Mouse (Mus musculus) heart, embryonic 11.5 days (tissue): Measurements from ENCODE around the gene Cxcr4. TPM values are rescaled to one million over a fixed set of nuclear protein-coding genes. Genes with fewer than 3 reads are reported as not detected.

Source experiments
- ATAC-seq: fragments of 200-750 bp; cut with Nextera tagmentation; replicated peaks from 2 replicates; pipeline ENCODE4 v1.8.0; 2017; ENCODE audit warnings: moderate library complexity; ENCODE audit not compliant: insufficient number of reproducible peaks, low FRiP score, low TSS enrichment
- H3K27ac ChIP-seq: fragments of 300-500 bp; sonication (generic); 2 replicates; pipeline ENCODE4 v1.5.1; 2014; ENCODE audit warnings: mild to moderate bottlenecking, low read depth, low read length
- H3K27me3 ChIP-seq: fragments of 300-500 bp; sonication (generic); 2 replicates; pipeline ENCODE4 v1.6.1; 2014; ENCODE audit warnings: mild to moderate bottlenecking, low read length, mixed read lengths; ENCODE audit not compliant: control insufficient read depth, insufficient read depth
- H3K36me3 ChIP-seq: fragments of 300-500 bp; sonication (generic); 2 replicates; pipeline ENCODE4 v1.6.1; 2014; ENCODE audit warnings: mild to moderate bottlenecking, low read length, moderate library complexity, mixed read lengths; ENCODE audit not compliant: control insufficient read depth, insufficient read depth
- H3K4me1 ChIP-seq: fragments of 300-500 bp; sonication (generic); 2 replicates; pipeline ENCODE4 v1.6.1; 2014; ENCODE audit warnings: low read length; ENCODE audit not compliant: control insufficient read depth, insufficient read depth
- H3K4me2 ChIP-seq: fragments of 300-500 bp; sonication (generic); 2 replicates; pipeline ENCODE4 v1.6.1; 2014; ENCODE audit warnings: mild to moderate bottlenecking, moderate library complexity
- H3K4me3 ChIP-seq: fragments of 300-500 bp; sonication (generic); 2 replicates; pipeline ENCODE4 v1.5.1; 2014; ENCODE audit warnings: low read depth, low read length
- H3K9ac ChIP-seq: fragments of 300-500 bp; sonication (generic); 2 replicates; pipeline ENCODE4 v1.6.1; 2014; ENCODE audit warnings: mild to moderate bottlenecking, low read depth, low read length, moderate library complexity
- H3K9me3 ChIP-seq: fragments of 300-500 bp; sonication (generic); replicated peaks from 2 replicates; pipeline ENCODE4 v1.6.1; 2016; ENCODE audit warnings: low read length; ENCODE audit not compliant: control insufficient read depth
- WGBS: fragments of 180-500 bp; shearing (Covaris S2); extraction: QIAGEN DNeasy Blood & Tissue Kit; methylation state at CpG from one replicate; pipeline ENCODE4 v1.1.7; 2014; ENCODE audit not compliant: insufficient replicate concordance; 5-methylcytosine and 5-hydroxymethylcytosine counted together
- polyA plus RNA-seq: library from polyadenylated mRNA; unstranded; fragments of >200 nt; fragmentation: Nextera tagmentation; extraction: Ambion mirVana; gene quantifications from 2 replicates; pipeline ENCODE4 v1.2.1, GENCODE M21; 2014

The Cxcr4 gene
- polyA plus RNA-seq = 1.1 and 1.9 TPM in 2 replicates

- peak within 1 kb of the TSS; percentile 65 for H3K4me3 ChIP-seq
- H3K9me3 ChIP-seq = no peaks in the 10 kb centered on the region
- peak within 1 kb of the TSS; percentile 48; the same call in 1 of the 2 replicates for H3K9ac ChIP-seq
- peaks cover 40% of the 10 kb centered on the region for H3K27me3 ChIP-seq
- no peak within 1 kb of the TSS for H3K27ac ChIP-seq
- peak; percentile 73; the same call in 1 of the 2 replicates for ATAC-seq
- H3K36me3 ChIP-seq = no peaks in the 10 kb centered on the region
- WGBS = under 1% methylated on average over 27 of the region's 27 CpGs
- H3K4me2 ChIP-seq = peak within 1 kb of the TSS; percentile 96
- H3K4me1 ChIP-seq = peaks cover 11% of the 10 kb centered on the region
Measured at GRCm38 (mm10) chr1:128592211-128592741, at the start of gene Cxcr4. Gene Cxcr4 (minus strand): TSS chr1:128592293.

- peaks cover 12% of the 10 kb centered on the region for H3K4me1 ChIP-seq
- no peak overlapping the region for H3K4me3 ChIP-seq
- no peak for ATAC-seq
- H3K36me3 ChIP-seq = no peaks in the 10 kb centered on the region
- no peak overlapping the region for H3K9ac ChIP-seq
- 23% methylated on average over 4 of the region's 4 CpGs for WGBS
- H3K27ac ChIP-seq = no peak overlapping the region
- H3K9me3 ChIP-seq = no peaks in the 10 kb centered on the region
- no peaks in the 10 kb centered on the region for H3K27me3 ChIP-seq
- H3K4me2 ChIP-seq = no peak overlapping the region
Measured at GRCm38 (mm10) chr1:128639707-128640107, 47.6 kb upstream of the Cxcr4 start.

GRCm38 (mm10) chr1:128637230-128637740 is 45.2 kb upstream of the Cxcr4 start:
- 85% methylated on average over 7 of the region's 7 CpGs for WGBS
- Histone ChIP-seq H3K9ac (no peak overlapping the region), H3K4me2 (no peak overlapping the region), H3K9me3 (no peaks in the 10 kb centered on the region), H3K36me3 (no peaks in the 10 kb centered on the region), H3K4me3 (no peak overlapping the region), H3K4me1 (no peaks in the 10 kb centered on the region), H3K27me3 (no peaks in the 10 kb centered on the region), H3K27ac (no peak overlapping the region)
- ATAC-seq = no peak

GRCm38 (mm10) chr1:128636258-128637229 is 44.5 kb upstream of the Cxcr4 start:
- no peak overlapping the region for H3K4me2 ChIP-seq
- no peaks in the 10 kb centered on the region for H3K27me3 ChIP-seq
- no peaks in the 10 kb centered on the region for H3K36me3 ChIP-seq
- H3K4me1 ChIP-seq = no peaks in the 10 kb centered on the region
- H3K9me3 ChIP-seq = no peaks in the 10 kb centered on the region
- H3K9ac ChIP-seq = no peak overlapping the region
- WGBS = 81% methylated on average over 10 of the region's 10 CpGs
- ATAC-seq = no peak
- H3K4me3 ChIP-seq = no peak overlapping the region
- H3K27ac ChIP-seq = no peak overlapping the region

GRCm38 (mm10) chr1:128633711-128634379 is 41.8 kb upstream of the Cxcr4 start:
- no peak for ATAC-seq
- Histone ChIP-seq H3K4me1 (no peaks in the 10 kb centered on the region), H3K9ac (no peak overlapping the region), H3K9me3 (no peaks in the 10 kb centered on the region), H3K4me3 (no peak overlapping the region), H3K36me3 (no peaks in the 10 kb centered on the region), H3K27ac (no peak overlapping the region), H3K4me2 (no peak overlapping the region), H3K27me3 (no peaks in the 10 kb centered on the region)
- 79% methylated on average over 6 of the region's 6 CpGs for WGBS

- Histone ChIP-seq H3K27ac (no peak overlapping the region), H3K4me1 (no peaks in the 10 kb centered on the region), H3K4me2 (no peak overlapping the region), H3K4me3 (no peak overlapping the region), H3K9ac (no peak overlapping the region), H3K9me3 (no peaks in the 10 kb centered on the region), H3K27me3 (no peaks in the 10 kb centered on the region), H3K36me3 (no peaks in the 10 kb centered on the region)
- 66% methylated on average over 6 of the region's 6 CpGs for WGBS
- ATAC-seq = no peak
Measured at GRCm38 (mm10) chr1:128632522-128632921, 40.4 kb upstream of the Cxcr4 start.

- no peaks in the 10 kb centered on the region for H3K27me3 ChIP-seq
- no peak for ATAC-seq
- H3K27ac ChIP-seq = no peak overlapping the region
- WGBS = 71% methylated on average over 9 of the region's 9 CpGs
- no peaks in the 10 kb centered on the region for H3K9me3 ChIP-seq
- no peaks in the 10 kb centered on the region for H3K36me3 ChIP-seq
- no peak overlapping the region for H3K4me2 ChIP-seq
- H3K9ac ChIP-seq = no peak overlapping the region
- no peak overlapping the region for H3K4me3 ChIP-seq
- H3K4me1 ChIP-seq = no peaks in the 10 kb centered on the region
Measured at GRCm38 (mm10) chr1:128626144-128626678, 34.1 kb upstream of the Cxcr4 start.

GRCm38 (mm10) chr1:128623594-128623887 is 31.4 kb upstream of the Cxcr4 start:
- no peaks in the 10 kb centered on the region for H3K4me1 ChIP-seq
- no peak overlapping the region for H3K9ac ChIP-seq
- H3K4me2 ChIP-seq = no peak overlapping the region
- H3K27me3 ChIP-seq = no peaks in the 10 kb centered on the region
- no peaks in the 10 kb centered on the region for H3K9me3 ChIP-seq
- 66% methylated on average over 4 of the region's 4 CpGs for WGBS
- H3K4me3 ChIP-seq = no peak overlapping the region
- no peak for ATAC-seq
- no peaks in the 10 kb centered on the region for H3K36me3 ChIP-seq
- no peak overlapping the region for H3K27ac ChIP-seq
